Mouse (Mus musculus): ENCODE data around the gene Bcl2l14. TPM values are rescaled to one million over a fixed set of nuclear protein-coding genes. Genes with fewer than 3 reads are reported as not detected.

Gene Bcl2l14
- polyA plus RNA-seq (2015; fragmentation: Nextera tagmentation; extraction: Ambion mirVana), result 0.12 TPM in 1 of 2 replicates, not detected in the other

- WGBS, result 80% methylated on average over 4 of the region's 4 CpGs
Observed at GRCm38 (mm10) chr6:134396018-134396417, at the start of gene Bcl2l14. Gene Bcl2l14, plus strand, starts transcription at chr6:134396318.

DNA sequence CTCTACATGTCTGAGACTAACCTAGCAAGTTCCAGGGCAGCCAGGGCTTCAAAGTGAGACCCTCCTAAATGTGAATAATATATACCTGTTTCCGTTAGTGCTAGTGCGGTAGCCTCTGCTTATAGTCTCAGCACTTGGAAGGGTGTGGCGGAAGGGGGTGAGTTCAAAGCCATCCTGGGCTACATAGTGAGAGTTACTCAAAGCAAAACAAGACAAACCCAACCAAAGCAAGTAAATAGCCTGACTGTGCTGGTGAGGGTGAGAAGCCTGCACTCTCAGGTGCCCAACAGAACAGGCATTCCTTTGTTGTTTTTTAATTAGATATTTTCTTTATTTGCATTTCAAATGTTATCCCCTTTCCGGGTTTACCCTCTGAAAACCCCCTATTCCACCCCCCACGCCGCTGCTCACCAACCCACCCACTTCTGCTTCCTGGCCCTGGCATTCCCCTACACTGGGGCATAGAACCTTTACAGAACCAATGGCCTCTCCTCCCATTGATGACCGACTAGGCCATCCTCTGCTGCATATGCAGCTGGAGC is 47.5 kb upstream of the Bcl2l14 start:
- H3K4me2 ChIP-seq, result no peak overlapping the region
- no peak for ATAC-seq (ENCODE audit: low FRiP score, low read depth)
- H3K9ac ChIP-seq, result no peak overlapping the region
- H3K9me3 ChIP-seq, result no peaks in the 10 kb centered on the region
- no peaks in the 10 kb centered on the region for H3K27me3 ChIP-seq
- no peaks in the 10 kb centered on the region for H3K36me3 ChIP-seq
- H3K4me1 ChIP-seq (replicated peaks), result no peaks in the 10 kb centered on the region
- WGBS, result 92% methylated on average over 7 of the region's 7 CpGs
- no peak overlapping the region for H3K4me3 ChIP-seq
- H3K27ac ChIP-seq (replicated peaks), result no peak overlapping the region

More at GRCm38 (mm10) chr6:134396018-134396417, at the start of gene Bcl2l14:
- Histone ChIP-seq H3K27me3 (no peaks in the 10 kb centered on the region), H3K4me3 (no peak within 1 kb of the TSS), H3K4me1 (replicated peaks) (no peaks in the 10 kb centered on the region), H3K9me3 (no peaks in the 10 kb centered on the region), H3K36me3 (no peaks in the 10 kb centered on the region), H3K27ac (replicated peaks) (no peak within 1 kb of the TSS), H3K4me2 (no peak within 1 kb of the TSS), H3K9ac (no peak within 1 kb of the TSS)
- no peak for ATAC-seq (ENCODE audit: low FRiP score, low read depth)

DNA sequence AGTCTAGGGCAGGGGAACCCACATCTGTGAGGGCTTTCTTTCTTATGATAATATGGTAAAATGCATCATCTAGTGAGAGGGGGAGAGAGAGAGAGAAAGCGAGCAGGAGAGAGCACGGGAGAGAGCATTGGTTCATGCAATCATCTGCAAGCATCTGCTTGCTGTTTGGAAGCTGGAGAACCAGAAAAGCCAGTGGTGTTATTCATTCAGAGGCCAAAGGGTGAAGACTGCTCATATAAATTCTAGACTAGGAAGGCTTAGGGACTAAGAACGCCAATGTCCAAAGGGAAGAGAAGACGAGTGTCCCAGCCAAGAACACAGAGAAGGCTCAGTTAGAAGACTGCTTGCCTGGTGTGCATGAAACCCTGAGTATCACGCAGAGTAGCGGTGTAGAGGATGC is 43.2 kb upstream of the Bcl2l14 start:
- H3K27me3 ChIP-seq, result no peaks in the 10 kb centered on the region
- no peak overlapping the region for H3K4me3 ChIP-seq
- WGBS, result 88% methylated on average over 6 of the region's 6 CpGs
- H3K4me2 ChIP-seq, result no peak overlapping the region
- no peak overlapping the region for H3K27ac ChIP-seq (replicated peaks)
- no peak overlapping the region for H3K9ac ChIP-seq
- ATAC-seq (ENCODE audit: low FRiP score, low read depth), result no peak
- no peaks in the 10 kb centered on the region for H3K4me1 ChIP-seq (replicated peaks)
- H3K36me3 ChIP-seq, result no peaks in the 10 kb centered on the region
- no peaks in the 10 kb centered on the region for H3K9me3 ChIP-seq

DNA sequence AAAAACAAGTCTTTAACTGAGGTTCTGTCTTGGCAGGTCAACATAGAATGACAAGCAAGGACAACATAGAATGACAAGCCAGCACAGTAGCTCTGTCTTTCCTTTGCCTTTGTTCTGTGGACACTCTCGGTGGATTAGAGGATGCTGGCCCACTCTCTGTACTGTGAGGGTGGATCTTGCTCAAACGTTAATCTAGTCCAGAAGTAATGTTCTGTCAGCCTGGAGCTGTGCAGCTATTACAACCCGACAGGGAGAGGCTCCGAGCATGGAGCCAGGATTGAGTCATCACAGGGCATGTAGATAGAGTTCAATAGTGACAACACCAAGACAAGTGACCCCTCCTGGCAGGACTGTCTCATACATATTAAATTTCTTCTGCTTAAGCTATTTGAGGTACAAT is 42.4 kb upstream of the Bcl2l14 start:
- no peaks in the 10 kb centered on the region for H3K9me3 ChIP-seq

GRCm38 (mm10) chr6:134357570-134357969 is 38.5 kb upstream of the Bcl2l14 start:
- WGBS, result 90% methylated on average over 6 of the region's 6 CpGs
- H3K4me2 ChIP-seq, result no peak overlapping the region
- no peak overlapping the region for H3K9ac ChIP-seq
- H3K9me3 ChIP-seq, result no peaks in the 10 kb centered on the region
- ATAC-seq (ENCODE audit: low FRiP score, low read depth), result no peak
- no peak overlapping the region for H3K4me3 ChIP-seq
- no peaks in the 10 kb centered on the region for H3K27me3 ChIP-seq
- no peak overlapping the region for H3K27ac ChIP-seq (replicated peaks)
- no peaks in the 10 kb centered on the region for H3K4me1 ChIP-seq (replicated peaks)
- no peaks in the 10 kb centered on the region for H3K36me3 ChIP-seq

More for the DNA sequence above, 42.4 kb upstream of the Bcl2l14 start:
- Histone ChIP-seq H3K27ac (replicated peaks) (no peak overlapping the region), H3K4me2 (no peak overlapping the region), H3K27me3 (no peaks in the 10 kb centered on the region), H3K9ac (no peak overlapping the region), H3K4me1 (replicated peaks) (no peaks in the 10 kb centered on the region), H3K36me3 (no peaks in the 10 kb centered on the region), H3K4me3 (no peak overlapping the region)
- ATAC-seq (ENCODE audit: low FRiP score, low read depth), result no peak
- WGBS, result 87% methylated on average over 4 of the region's 4 CpGs

GRCm38 (mm10) chr6:134360079-134360478 is 36.0 kb upstream of the Bcl2l14 start:
- H3K4me1 ChIP-seq (replicated peaks), result no peaks in the 10 kb centered on the region
- H3K27me3 ChIP-seq, result no peaks in the 10 kb centered on the region
- H3K4me3 ChIP-seq, result no peak overlapping the region
- 90% methylated on average over 4 of the region's 4 CpGs for WGBS
- no peak overlapping the region for H3K4me2 ChIP-seq
- no peak for ATAC-seq (ENCODE audit: low FRiP score, low read depth)
- H3K9me3 ChIP-seq, result no peaks in the 10 kb centered on the region
- H3K27ac ChIP-seq (replicated peaks), result no peak overlapping the region
- H3K36me3 ChIP-seq, result no peaks in the 10 kb centered on the region
- no peak overlapping the region for H3K9ac ChIP-seq

- Histone ChIP-seq H3K36me3 (no peaks in the 10 kb centered on the region), H3K4me1 (replicated peaks) (no peaks in the 10 kb centered on the region), H3K27me3 (no peaks in the 10 kb centered on the region), H3K27ac (replicated peaks) (no peak overlapping the region), H3K4me3 (no peak overlapping the region), H3K9ac (no peak overlapping the region), H3K9me3 (no peaks in the 10 kb centered on the region), H3K4me2 (no peak overlapping the region)
- no peak for ATAC-seq (ENCODE audit: low FRiP score, low read depth)
- 68% methylated on average over 6 of the region's 6 CpGs for WGBS
Observed at GRCm38 (mm10) chr6:134364644-134365043, 31.5 kb upstream of the Bcl2l14 start.

DNA sequence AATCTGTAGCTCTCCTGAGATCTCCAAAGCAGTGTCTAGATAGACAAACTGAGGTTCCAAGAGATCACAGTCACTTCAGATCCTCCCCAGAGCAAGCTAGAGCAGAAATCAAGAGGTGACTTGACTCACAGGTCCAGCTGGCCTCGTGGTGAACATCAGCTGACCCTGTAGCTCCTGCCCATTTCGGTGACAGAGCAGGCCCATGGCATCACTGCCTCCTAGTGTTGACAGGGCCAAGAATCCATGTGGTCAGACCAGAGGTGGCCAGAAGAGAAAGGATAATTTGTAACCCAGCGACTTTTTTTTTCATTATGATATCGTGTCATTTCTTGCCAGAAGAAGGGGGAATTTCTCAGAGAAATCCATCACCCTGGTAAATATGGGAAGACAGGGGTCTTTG is 30.2 kb upstream of the Bcl2l14 start:
- WGBS, result 80% methylated on average over 4 of the region's 4 CpGs
- H3K27ac ChIP-seq (replicated peaks), result no peak overlapping the region
- no peak for ATAC-seq (ENCODE audit: low FRiP score, low read depth)
- H3K4me2 ChIP-seq, result no peak overlapping the region
- H3K9me3 ChIP-seq, result no peaks in the 10 kb centered on the region
- H3K4me3 ChIP-seq, result no peak overlapping the region
- no peaks in the 10 kb centered on the region for H3K27me3 ChIP-seq
- H3K9ac ChIP-seq, result no peak overlapping the region
- H3K4me1 ChIP-seq (replicated peaks), result no peaks in the 10 kb centered on the region
- no peaks in the 10 kb centered on the region for H3K36me3 ChIP-seq

GRCm38 (mm10) chr6:134366366-134367351 is 29.5 kb upstream of the Bcl2l14 start:
- Histone ChIP-seq H3K4me3 (no peak overlapping the region), H3K27ac (replicated peaks) (no peak overlapping the region), H3K4me2 (no peak overlapping the region), H3K9me3 (no peaks in the 10 kb centered on the region), H3K36me3 (no peaks in the 10 kb centered on the region), H3K9ac (no peak overlapping the region), H3K27me3 (no peaks in the 10 kb centered on the region), H3K4me1 (replicated peaks) (no peaks in the 10 kb centered on the region)
- ATAC-seq (ENCODE audit: low FRiP score, low read depth), result no peak
- 74% methylated on average over 10 of the region's 10 CpGs for WGBS

DNA sequence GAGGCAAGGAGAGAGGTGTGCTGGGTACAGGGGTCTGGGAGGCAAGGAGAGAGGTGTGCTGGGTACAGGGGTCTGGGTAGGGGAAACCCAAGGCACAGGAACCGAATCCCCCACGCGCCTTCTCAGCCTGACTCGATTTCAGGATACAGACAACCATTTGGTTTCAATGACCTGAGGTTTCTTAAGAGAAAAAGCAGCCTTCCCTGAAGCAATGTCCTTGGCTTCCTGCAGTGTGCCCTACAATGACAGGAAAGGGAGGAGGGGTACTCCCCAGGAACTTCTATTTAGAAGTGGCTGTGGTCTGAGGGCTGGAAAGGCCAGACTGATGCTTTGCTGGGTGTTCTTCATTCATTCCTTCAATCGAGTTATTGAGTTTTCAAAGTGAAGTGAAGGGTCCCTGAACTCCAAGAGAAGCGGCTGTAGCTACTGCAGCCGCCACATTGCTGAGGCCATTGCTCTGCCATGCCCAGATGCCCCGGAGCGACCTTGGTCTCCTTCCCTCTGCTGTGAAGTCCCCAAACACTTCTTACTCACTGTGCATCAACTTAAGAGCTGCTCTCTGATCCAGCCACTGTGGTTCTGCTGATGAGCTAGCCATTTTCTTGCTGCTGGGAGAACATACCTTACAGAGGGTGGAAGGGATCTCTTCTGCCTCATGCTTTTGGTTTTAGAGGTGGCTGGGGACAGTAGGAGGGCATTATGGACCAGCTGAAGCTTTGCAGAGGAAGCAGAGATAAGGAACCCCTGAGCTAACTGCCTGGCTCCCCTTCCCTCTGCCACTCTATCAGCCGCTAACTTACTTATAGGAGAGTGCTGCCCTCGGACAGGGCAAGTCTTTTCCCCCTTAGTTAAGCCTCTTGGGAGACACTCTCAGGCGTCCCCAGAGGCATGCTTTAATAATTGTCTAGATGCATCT is 28.5 kb upstream of the Bcl2l14 start:
- 59% methylated on average over 12 of the region's 12 CpGs for WGBS
- no peak overlapping the region for H3K4me2 ChIP-seq
- no peak overlapping the region for H3K9ac ChIP-seq
- H3K27ac ChIP-seq (replicated peaks), result no peak overlapping the region
- H3K4me3 ChIP-seq, result no peak overlapping the region
- ATAC-seq (ENCODE audit: low FRiP score, low read depth), result no peak
- no peaks in the 10 kb centered on the region for H3K36me3 ChIP-seq
- H3K4me1 ChIP-seq (replicated peaks), result no peaks in the 10 kb centered on the region
- H3K27me3 ChIP-seq, result no peaks in the 10 kb centered on the region
- H3K9me3 ChIP-seq, result no peaks in the 10 kb centered on the region

GRCm38 (mm10) chr6:134372946-134373345 is 23.2 kb upstream of the Bcl2l14 start:
- Histone ChIP-seq H3K4me1 (replicated peaks) (no peaks in the 10 kb centered on the region), H3K27me3 (no peaks in the 10 kb centered on the region), H3K9me3 (no peaks in the 10 kb centered on the region), H3K4me2 (no peak overlapping the region), H3K36me3 (no peaks in the 10 kb centered on the region), H3K27ac (replicated peaks) (no peak overlapping the region), H3K4me3 (no peak overlapping the region), H3K9ac (no peak overlapping the region)
- WGBS, result 43% methylated on average over 2 of the region's 2 CpGs
- ATAC-seq (ENCODE audit: low FRiP score, low read depth), result no peak

DNA sequence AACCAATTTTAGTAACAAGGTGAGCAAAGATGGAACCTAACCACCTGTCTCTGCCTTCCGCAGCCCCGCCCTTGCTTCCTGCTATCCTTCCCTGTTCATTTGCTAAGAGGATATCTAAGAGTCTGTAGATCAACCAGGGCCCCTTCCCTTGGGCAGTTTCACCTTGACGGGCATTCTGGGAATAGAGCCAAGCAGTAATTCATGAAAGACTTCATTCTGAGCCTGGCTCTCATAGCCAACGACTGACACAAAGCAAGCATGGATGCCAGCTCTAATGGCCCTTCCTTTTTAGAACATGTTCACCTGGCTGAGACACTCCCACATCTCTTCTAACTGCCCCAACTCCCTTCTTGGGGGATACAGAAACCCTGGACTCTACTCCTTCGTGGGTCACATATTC is 18.9 kb upstream of the Bcl2l14 start:
- H3K36me3 ChIP-seq, result no peaks in the 10 kb centered on the region
- no peaks in the 10 kb centered on the region for H3K9me3 ChIP-seq
- no peak overlapping the region for H3K27ac ChIP-seq (replicated peaks)
- no peak overlapping the region for H3K9ac ChIP-seq
- no peaks in the 10 kb centered on the region for H3K27me3 ChIP-seq
- no peak overlapping the region for H3K4me2 ChIP-seq
- H3K4me3 ChIP-seq, result no peak overlapping the region
- no peaks in the 10 kb centered on the region for H3K4me1 ChIP-seq (replicated peaks)
- 82% methylated on average over 5 of the region's 5 CpGs for WGBS
- no peak for ATAC-seq (ENCODE audit: low FRiP score, low read depth)

Data from hindbrain, embryonic 15.5 days (tissue).